Mouse (Mus musculus) cerebellum, adult 2 months (tissue): Measurements from ENCODE around the gene Zfp13.

ENCODE experiments used
- CTCF ChIP-seq: fragments of 200-500 bp; IDR thresholded peaks from 2 replicates; pipeline ENCODE4 v1.5.1; 2011; ENCODE audit warnings: low read depth, mild to moderate bottlenecking, control low read depth, low read length, moderate library complexity, borderline replicate concordance; ENCODE audit not compliant: insufficient read depth
- POLR2A ChIP-seq: fragments of 200-500 bp; IDR thresholded peaks from 2 replicates; pipeline ENCODE4 v1.6.1; 2011; ENCODE audit warnings: low read length, control low read depth, borderline replicate concordance; ENCODE audit not compliant: insufficient read depth

DNA sequence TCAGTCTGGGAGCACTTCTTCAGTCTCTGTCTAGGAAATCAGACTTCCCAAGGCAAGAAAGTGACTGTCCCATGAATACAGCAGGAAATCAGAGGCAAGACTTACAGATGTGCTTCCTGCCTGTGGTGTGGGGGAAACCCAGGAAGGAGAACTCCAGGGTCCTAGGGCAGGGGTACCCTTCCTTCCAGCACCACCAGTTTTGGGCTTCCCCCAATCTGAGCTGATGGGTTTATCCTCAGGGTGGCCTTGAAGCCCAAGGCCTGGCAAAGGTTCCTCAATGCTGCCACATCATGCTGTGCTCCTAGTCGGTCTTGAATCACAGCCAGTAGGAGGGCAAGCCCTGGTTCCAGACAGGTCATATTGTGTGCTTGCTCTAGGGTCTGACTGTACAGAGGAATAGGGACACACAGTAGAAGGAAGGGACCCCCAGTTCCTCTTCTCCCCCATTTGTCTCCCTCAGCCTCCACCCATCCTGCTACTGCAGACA lies 45.6 kb downstream of the Zfp13 start:
- TF ChIP-seq CTCF (no peak), POLR2A (no peak)
